Mouse (Mus musculus) heart, adult 18-20 months (tissue): ENCODE measurements around the gene Gm42906. TPM values are rescaled to one million over a fixed set of nuclear protein-coding genes. Genes with fewer than 3 reads are reported as not detected.

Experiments used
- DNase-seq, 2 experiments: peaks; one replicate each; pipeline ENCODE4 v3.0.0; 2021 to 2022; ENCODE audit warnings: mixed read lengths in 1 of 2
- total RNA-seq, 2 experiments: library from RNA; stranded (reverse); gene quantifications; 2 replicates each; pipeline ENCODE4 v1.2.3; 2021

Gm42906 gene
- total RNA-seq, 2 experiments from 2014 or later: 1.7 TPM; not detected in 1

- DNase-seq: peak; percentile 50 to 62
These were observed 404.5 kb downstream of the Gm42906 start for GRCm38 (mm10) chr5:151023461-151023860.

- DNase-seq: no peak
These were observed 405.0 kb downstream of the Gm42906 start for GRCm38 (mm10) chr5:151022939-151023338.

GRCm38 (mm10) chr5:151022026-151022425 is 405.9 kb downstream of the Gm42906 start:
- DNase-seq: peak in 1 of 2 experiments; percentile 18

GRCm38 (mm10) chr5:151020831-151021230 is 407.1 kb downstream of the Gm42906 start:
- DNase-seq: peak; percentile 19 to 44

GRCm38 (mm10) chr5:151020031-151020820 is 407.7 kb downstream of the Gm42906 start:
- no peak for DNase-seq

GRCm38 (mm10) chr5:151018959-151019358 is 409.0 kb downstream of the Gm42906 start:
- no peak for DNase-seq

GRCm38 (mm10) chr5:151018450-151018849 is 409.5 kb downstream of the Gm42906 start:
- DNase-seq: no peak

Other genes starting within 250 kb of the Gm42906 start
- gene Stard13, start 194.3 kb downstream of the Gm42906 start, total RNA-seq: 10 to 100 TPM; 27.0 to 32.0 TPM
- gene Vmn2r18, start 177.9 kb upstream of the Gm42906 start, total RNA-seq: not detected
- gene Rfc3, start 223.1 kb upstream of the Gm42906 start, total RNA-seq: 1 to 10 TPM; 4.5 to 4.9 TPM